18 mouse cellular contexts compared by ENCODE assay signal in the genomic region with DNA sequence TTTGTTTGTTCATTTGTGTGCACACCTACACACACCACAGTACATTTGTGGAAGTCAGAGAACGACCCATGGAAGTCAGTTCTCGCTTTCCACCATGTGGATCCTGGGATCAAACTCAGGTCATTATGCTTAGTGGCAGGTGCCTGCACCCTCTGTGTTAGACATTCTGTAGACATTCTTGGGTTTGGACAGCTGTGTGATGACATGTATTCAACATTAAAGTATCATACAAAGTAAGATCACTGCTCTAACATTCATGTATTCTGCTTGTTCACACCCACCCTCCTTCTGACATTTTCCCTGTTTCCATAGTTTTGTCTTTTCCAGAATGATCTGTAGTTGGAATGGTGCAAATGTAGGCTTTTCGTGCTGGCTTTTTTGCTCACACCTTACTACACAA.
DNase-seq lines count a peak whose midpoint lies in the region; ATAC-seq and TF ChIP-seq lines count a peak whose summit lies in the region.
"Had no signal": no experiment of that assay in that cellular context is flagged by ENCODE, and none has a peak within 500 bp of the region (broad histone marks: within the 10 kb centered on the region; RNA-seq: fewer than 3 reads in every experiment).

No protein-coding gene starts in this region.

- H3K9ac ChIP-seq in forebrain, postnatal 0 days: no peak overlapping the region
- H3K9ac ChIP-seq in forebrain, embryonic 13.5 days: no peak overlapping the region
- H3K9ac ChIP-seq in midbrain, embryonic 11.5 days (ENCODE audit: low read length): no peak overlapping the region
- no peak overlapping the region for H3K9ac ChIP-seq in midbrain, postnatal 0 days (replicated peaks; ENCODE audit: low read length, poor library complexity, severe bottlenecking)

- H3K4me3 ChIP-seq in forebrain, postnatal 0 days (ENCODE audit: low read depth, low read length): no peak overlapping the region
- no peak overlapping the region for H3K4me3 ChIP-seq in forebrain, embryonic 13.5 days
- no peak overlapping the region for H3K4me3 ChIP-seq in midbrain, embryonic 11.5 days (ENCODE audit: low read depth, low read length)
- H3K4me3 ChIP-seq in midbrain, postnatal 0 days (ENCODE audit: low read depth, low read length): no peak overlapping the region

- no peak overlapping the region for H3K27ac ChIP-seq in forebrain, postnatal 0 days (ENCODE audit: low read depth, low read length)
- no peak overlapping the region for H3K27ac ChIP-seq in forebrain, embryonic 13.5 days
- H3K27ac ChIP-seq in midbrain, embryonic 11.5 days (ENCODE audit: low read depth, low read length): no peak overlapping the region
- H3K27ac ChIP-seq in midbrain, postnatal 0 days (ENCODE audit: low read depth, low read length): no peak overlapping the region

- H3K4me1 ChIP-seq in forebrain, postnatal 0 days (ENCODE audit: insufficient read depth): no peaks in the 10 kb centered on the region
- no peaks in the 10 kb centered on the region for H3K4me1 ChIP-seq in forebrain, embryonic 13.5 days
- no peaks in the 10 kb centered on the region for H3K4me1 ChIP-seq in midbrain, embryonic 11.5 days (ENCODE audit: control insufficient read depth, insufficient read depth, low read length)
- H3K4me1 ChIP-seq in midbrain, postnatal 0 days (ENCODE audit: insufficient read depth, low read length): no peaks in the 10 kb centered on the region

- TF ChIP-seq CTCF in forebrain, postnatal 0 days (IDR thresholded peaks at IDR 0.05; ENCODE audit: low read depth): no peak
- no peak for TF ChIP-seq CTCF in midbrain, postnatal 0 days (IDR thresholded peaks at IDR 0.05)

- no peaks in the 10 kb centered on the region for H3K36me3 ChIP-seq in forebrain, postnatal 0 days (ENCODE audit: insufficient read depth)
- no peaks in the 10 kb centered on the region for H3K36me3 ChIP-seq in forebrain, embryonic 13.5 days (ENCODE audit: poor library complexity, severe bottlenecking)
- no peaks in the 10 kb centered on the region for H3K36me3 ChIP-seq in midbrain, embryonic 11.5 days (ENCODE audit: control insufficient read depth, insufficient read depth, low read length)
- no peaks in the 10 kb centered on the region for H3K36me3 ChIP-seq in midbrain, postnatal 0 days (ENCODE audit: insufficient read depth, low read length)
- H3K36me3 ChIP-seq: G1E had no signal

- no peaks in the 10 kb centered on the region for H3K27me3 ChIP-seq in forebrain, postnatal 0 days (ENCODE audit: insufficient read depth, low read length)
- H3K27me3 ChIP-seq in forebrain, embryonic 13.5 days: no peaks in the 10 kb centered on the region
- H3K27me3 ChIP-seq in midbrain, embryonic 11.5 days (ENCODE audit: control insufficient read depth, insufficient read depth, low read length): no peaks in the 10 kb centered on the region
- H3K27me3 ChIP-seq in midbrain, postnatal 0 days (ENCODE audit: insufficient read depth, low read length): no peaks in the 10 kb centered on the region

- DNase-seq in forebrain, postnatal 0 days: peak; percentile 17
- peak; percentile 59 for DNase-seq in midbrain, embryonic 11.5 days (ENCODE audit: low spot score, missing footprints)
- DNase-seq in midbrain, postnatal 0 days (ENCODE audit: low spot score): no peak
- DNase-seq: adrenal gland, adult 2 months; adrenal gland, adult 8-10 months; adrenal gland, postnatal 10 days; adrenal gland, postnatal 14 days; adrenal gland, postnatal 25 days; adrenal gland, postnatal 36 days; B cell, adult 2 months; cerebellum, adult 11 months; cerebellum, adult 11-12 months; cerebellum, adult 18-20 months had no signal

- WGBS in forebrain, postnatal 0 days: 84% methylated on average over 3 of the region's 3 CpGs
- WGBS in forebrain, embryonic 13.5 days: 93% methylated on average over 3 of the region's 3 CpGs
- 84% methylated on average over 3 of the region's 3 CpGs for WGBS in midbrain, embryonic 11.5 days
- WGBS in midbrain, postnatal 0 days: 93% methylated on average over 3 of the region's 3 CpGs

- H3K9me3 ChIP-seq in forebrain, postnatal 0 days (ENCODE audit: low read length): no peaks in the 10 kb centered on the region
- H3K9me3 ChIP-seq in forebrain, embryonic 13.5 days (replicated peaks): no peaks in the 10 kb centered on the region
- no peaks in the 10 kb centered on the region for H3K9me3 ChIP-seq in midbrain, embryonic 11.5 days (ENCODE audit: control insufficient read depth, low read length)
- no peaks in the 10 kb centered on the region for H3K9me3 ChIP-seq in midbrain, postnatal 0 days (ENCODE audit: low read length)

- no peak overlapping the region for H3K4me2 ChIP-seq in forebrain, postnatal 0 days (ENCODE audit: low read depth)
- H3K4me2 ChIP-seq in forebrain, embryonic 13.5 days: no peak overlapping the region
- no peak overlapping the region for H3K4me2 ChIP-seq in midbrain, embryonic 11.5 days
- H3K4me2 ChIP-seq in midbrain, postnatal 0 days (ENCODE audit: low read depth, low read length, poor library complexity, severe bottlenecking): no peak overlapping the region

- ATAC-seq in forebrain, postnatal 0 days: peak; percentile 67
- ATAC-seq in forebrain, embryonic 13.5 days: no peak
- no peak for ATAC-seq in midbrain, embryonic 11.5 days (ENCODE audit: low FRiP score)
- no peak for ATAC-seq in midbrain, postnatal 0 days (ENCODE audit: low FRiP score)
- ATAC-seq: activated CD4-positive, CD25-positive, alpha-beta regulatory T cell, adult 4 months; CD4-positive, CD25-positive, alpha-beta regulatory T cell, adult 4 months; Patski had no signal
